Mouse (Mus musculus) neutrophil, adult 83 days (primary cell): ENCODE data around the gene Cep89. TPM values are rescaled to one million over a fixed set of nuclear protein-coding genes. Genes with fewer than 3 reads are reported as not detected.

Experiments used
- total RNA-seq, 2 experiments: library from RNA; stranded (reverse); gene quantifications; one replicate each; pipeline ENCODE4 v1.2.4; 2023

Cep89 gene
- total RNA-seq: 10 to 100 TPM; 10.8 to 12.0 TPM

GRCm38 (mm10) chr7:35396542-35397168 is at the start of gene Cep89, which contains the start of gene Faap24:
Cep89 (plus strand) TSS chr7:35397035.
Faap24 (minus strand) TSS chr7:35396836.

GRCm38 (mm10) chr7:35447996-35448846 is 51.4 kb downstream of the Cep89 start, which contains the start of gene Slc7a9:
Slc7a9 (plus strand) TSS chr7:35448796.

Other genes with a start within 250 kb of the Cep89 start
- not detected for gene Slc7a10, start 210.7 kb upstream of the Cep89 start, total RNA-seq
- under 1 TPM in 1 of 2 experiments, not detected in 1; 0.09 TPM for gene Lrp3, start 181.5 kb upstream of the Cep89 start, total RNA-seq
- gene Gpatch1, start 78.6 kb upstream of the Cep89 start, total RNA-seq: 1 to 10 TPM; 7.6 to 9.3 TPM
- gene Rhpn2, start 62.9 kb upstream of the Cep89 start, total RNA-seq: under 1 TPM; 0.13 to 0.72 TPM
- 1 to 10 TPM; 6.8 to 8.1 TPM for gene Faap24, start 199 bp upstream of the Cep89 start, total RNA-seq
- not detected for gene Slc7a9, start 51.8 kb downstream of the Cep89 start, total RNA-seq
- not detected for gene Tdrd12, start 140.7 kb downstream of the Cep89 start, total RNA-seq
- 10 to 100 TPM; 12.0 to 15.9 TPM for gene Nudt19, start 159.3 kb downstream of the Cep89 start, total RNA-seq
- under 1 TPM; 0.29 to 0.42 TPM for gene Rgs9bp, start 188.5 kb downstream of the Cep89 start, total RNA-seq
- 10 to 100 TPM; 31.6 to 35.1 TPM for gene Ankrd27, start 189.2 kb downstream of the Cep89 start, total RNA-seq